Mouse (Mus musculus): Measurements from ENCODE around the gene Psors1c2. TPM values are rescaled to one million over a fixed set of nuclear protein-coding genes. Genes with fewer than 3 reads are reported as not detected.

The Psors1c2 gene
- total and polyA plus RNA-seq, 3 experiments, result not detected

- Histone ChIP-seq H3K36me3 (ENCODE audit: control insufficient read depth, insufficient read depth, low read length) (no peaks in the 10 kb centered on the region), H3K9ac (ENCODE audit: low read depth, low read length) (no peak overlapping the region), H3K4me1 (ENCODE audit: control insufficient read depth, insufficient read depth, low read length) (no peaks in the 10 kb centered on the region), H3K27me3 (ENCODE audit: control insufficient read depth, insufficient read depth, low read length) (no peaks in the 10 kb centered on the region), H3K27ac (no peak overlapping the region), H3K79me2 (replicated peaks; ENCODE audit: control insufficient read depth, insufficient read depth, low read length) (no peaks in the 10 kb centered on the region), H3K4me3 (no peak overlapping the region)
- no peak for TF ChIP-seq POLR2A (IDR thresholded peaks at IDR 0.05; ENCODE audit: insufficient read depth, low read depth, low read length)
- no peak for TF ChIP-seq EP300 (IDR thresholded peaks at IDR 0.05; ENCODE audit: insufficient read depth, low read depth, low read length)
- TF ChIP-seq CTCF (IDR thresholded peaks at IDR 0.05), result no peak
- intact Hi-C loops (cut with DNase I), result no loop called here
- no peak for DNase-seq
- WGBS, result 92% methylated on average over 7 of the region's 7 CpGs
Measured at GRCm38 (mm10) chr17:35497124-35497523, 35.9 kb upstream of the Psors1c2 start.

- Histone ChIP-seq H3K4me1 (ENCODE audit: control insufficient read depth, insufficient read depth, low read length) (no peaks in the 10 kb centered on the region), H3K36me3 (ENCODE audit: control insufficient read depth, insufficient read depth, low read length) (no peaks in the 10 kb centered on the region), H3K79me2 (replicated peaks; ENCODE audit: control insufficient read depth, insufficient read depth, low read length) (no peaks in the 10 kb centered on the region), H3K27ac (no peak overlapping the region), H3K4me3 (no peak overlapping the region), H3K27me3 (ENCODE audit: control insufficient read depth, insufficient read depth, low read length) (no peaks in the 10 kb centered on the region), H3K9ac (ENCODE audit: low read depth, low read length) (no peak overlapping the region)
- TF ChIP-seq POLR2A (IDR thresholded peaks at IDR 0.05; ENCODE audit: insufficient read depth, low read depth, low read length) (no peak), CTCF (IDR thresholded peaks at IDR 0.05) (no peak), EP300 (IDR thresholded peaks at IDR 0.05; ENCODE audit: insufficient read depth, low read depth, low read length) (no peak)
- 17% methylated on average over 6 of the region's 6 CpGs for WGBS
- intact Hi-C loops (cut with DNase I), result no loop called here
- DNase-seq, result no peak
Measured at GRCm38 (mm10) chr17:35502226-35502625, 30.8 kb upstream of the Psors1c2 start.

GRCm38 (mm10) chr17:35502762-35503161 is 30.2 kb upstream of the Psors1c2 start:
- H3K4me1 ChIP-seq (ENCODE audit: control insufficient read depth, insufficient read depth, low read length), result no peaks in the 10 kb centered on the region
- WGBS, result 66% methylated on average over 5 of the region's 5 CpGs
- no peak overlapping the region for H3K4me3 ChIP-seq
- intact Hi-C loops (cut with DNase I), result no loop called here
- no peaks in the 10 kb centered on the region for H3K79me2 ChIP-seq (replicated peaks; ENCODE audit: control insufficient read depth, insufficient read depth, low read length)
- no peaks in the 10 kb centered on the region for H3K36me3 ChIP-seq (ENCODE audit: control insufficient read depth, insufficient read depth, low read length)
- no peak for TF ChIP-seq CTCF (IDR thresholded peaks at IDR 0.05)
- no peak for TF ChIP-seq EP300 (IDR thresholded peaks at IDR 0.05; ENCODE audit: insufficient read depth, low read depth, low read length)
- no peak for TF ChIP-seq POLR2A (IDR thresholded peaks at IDR 0.05; ENCODE audit: insufficient read depth, low read depth, low read length)
- no peak overlapping the region for H3K27ac ChIP-seq
- H3K27me3 ChIP-seq (ENCODE audit: control insufficient read depth, insufficient read depth, low read length), result no peaks in the 10 kb centered on the region
- DNase-seq, result no peak
- no peak overlapping the region for H3K9ac ChIP-seq (ENCODE audit: low read depth, low read length)

GRCm38 (mm10) chr17:35503849-35504248 is 29.2 kb upstream of the Psors1c2 start:
- no peaks in the 10 kb centered on the region for H3K79me2 ChIP-seq (replicated peaks; ENCODE audit: control insufficient read depth, insufficient read depth, low read length)
- no peaks in the 10 kb centered on the region for H3K36me3 ChIP-seq (ENCODE audit: control insufficient read depth, insufficient read depth, low read length)
- TF ChIP-seq CTCF (IDR thresholded peaks at IDR 0.05) (no peak), EP300 (IDR thresholded peaks at IDR 0.05; ENCODE audit: insufficient read depth, low read depth, low read length) (no peak), POLR2A (IDR thresholded peaks at IDR 0.05; ENCODE audit: insufficient read depth, low read depth, low read length) (no peak)
- H3K4me3 ChIP-seq, result no peak overlapping the region
- 35% methylated on average over 5 of the region's 5 CpGs for WGBS
- H3K4me1 ChIP-seq (ENCODE audit: control insufficient read depth, insufficient read depth, low read length), result no peaks in the 10 kb centered on the region
- no peak overlapping the region for H3K27ac ChIP-seq
- no peak for DNase-seq
- no peak overlapping the region for H3K9ac ChIP-seq (ENCODE audit: low read depth, low read length)
- no peaks in the 10 kb centered on the region for H3K27me3 ChIP-seq (ENCODE audit: control insufficient read depth, insufficient read depth, low read length)
- intact Hi-C loops (cut with DNase I), result no loop called here

GRCm38 (mm10) chr17:35504628-35505481 is 28.1 kb upstream of the Psors1c2 start:
- Histone ChIP-seq H3K79me2 (replicated peaks; ENCODE audit: control insufficient read depth, insufficient read depth, low read length) (no peaks in the 10 kb centered on the region), H3K36me3 (ENCODE audit: control insufficient read depth, insufficient read depth, low read length) (no peaks in the 10 kb centered on the region), H3K9ac (ENCODE audit: low read depth, low read length) (no peak overlapping the region), H3K4me3 (no peak overlapping the region), H3K4me1 (ENCODE audit: control insufficient read depth, insufficient read depth, low read length) (no peaks in the 10 kb centered on the region), H3K27me3 (ENCODE audit: control insufficient read depth, insufficient read depth, low read length) (no peaks in the 10 kb centered on the region), H3K27ac (no peak overlapping the region)
- TF ChIP-seq EP300 (IDR thresholded peaks at IDR 0.05; ENCODE audit: insufficient read depth, low read depth, low read length) (no peak), POLR2A (IDR thresholded peaks at IDR 0.05; ENCODE audit: insufficient read depth, low read depth, low read length) (no peak), CTCF (IDR thresholded peaks at IDR 0.05) (no peak)
- no peak for DNase-seq
- intact Hi-C loops (cut with DNase I), result no loop called here
- WGBS, result 34% methylated on average over 8 of the region's 8 CpGs

- H3K27me3 ChIP-seq (ENCODE audit: control insufficient read depth, insufficient read depth, low read length), result no peaks in the 10 kb centered on the region
- H3K4me3 ChIP-seq, result no peak within 1 kb of the TSS
- 56% methylated on average over 13 of the region's 13 CpGs for WGBS
- no peak for DNase-seq
- intact Hi-C loops (cut with DNase I), result no loop called here
- no peak within 1 kb of the TSS for H3K27ac ChIP-seq
- no peak for TF ChIP-seq POLR2A (IDR thresholded peaks at IDR 0.05; ENCODE audit: insufficient read depth, low read depth, low read length)
- TF ChIP-seq CTCF (IDR thresholded peaks at IDR 0.05), result no peak
- no peak for TF ChIP-seq EP300 (IDR thresholded peaks at IDR 0.05; ENCODE audit: insufficient read depth, low read depth, low read length)
- H3K9ac ChIP-seq (ENCODE audit: low read depth, low read length), result no peak within 1 kb of the TSS
- H3K36me3 ChIP-seq (ENCODE audit: control insufficient read depth, insufficient read depth, low read length), result no peaks in the 10 kb centered on the region
- no peaks in the 10 kb centered on the region for H3K4me1 ChIP-seq (ENCODE audit: control insufficient read depth, insufficient read depth, low read length)
- H3K79me2 ChIP-seq (replicated peaks; ENCODE audit: control insufficient read depth, insufficient read depth, low read length), result no peaks in the 10 kb centered on the region
Measured at GRCm38 (mm10) chr17:35505776-35506175, 27.2 kb upstream of the Psors1c2 start, which contains the start of gene Pou5f1. Gene Pou5f1, plus strand, starts transcription at chr17:35506018.

Data from heart, adult 2 months (tissue).